Mouse (Mus musculus) large intestine, adult 2 months (tissue): Measurements from ENCODE around the gene Gm20388. TPM values are rescaled to one million over a fixed set of nuclear protein-coding genes. Genes with fewer than 3 reads are reported as not detected.

Source experiments
- DNase-seq: peaks from one replicate; pipeline ENCODE4 v3.0.0-alpha.2; 2012; ENCODE audit warnings: low read depth, low spot score
- WGBS: fragments of 180-500 bp; shearing (Covaris S2); methylation state at CpG from one replicate; pipeline ENCODE4 v1.1.7; 2018; 5-methylcytosine and 5-hydroxymethylcytosine counted together
- polyA plus RNA-seq: library from polyadenylated mRNA; depleted of rRNA; stranded (reverse); fragments of >200 nt; gene quantifications from 2 replicates; pipeline ENCODE4 v1.2.3, GENCODE M21; 2012

Gm20388 gene
- polyA plus RNA-seq, 1 experiment: 31.5 TPM

DNA sequence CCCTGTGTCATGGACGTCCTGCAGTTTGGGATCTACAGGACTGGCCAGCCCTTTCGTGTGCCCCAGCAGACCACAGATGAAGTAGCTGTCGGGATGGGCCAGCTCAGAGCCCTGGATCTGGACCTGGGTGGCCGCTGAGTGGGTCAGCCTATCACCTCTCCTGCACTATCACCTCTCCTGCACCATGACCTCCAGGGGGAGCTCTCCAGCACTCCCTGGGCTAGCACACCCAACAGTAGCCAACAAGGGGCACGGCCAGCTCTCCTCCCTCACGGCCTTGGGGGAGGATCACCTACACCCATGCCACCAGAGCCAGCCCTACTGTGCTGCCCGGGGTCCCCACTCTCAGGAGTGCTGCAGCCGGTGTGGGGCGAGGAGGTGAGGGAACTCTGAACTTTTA lies 1136.8 kb downstream of the Gm20388 start:
- DNase-seq: no peak
- WGBS: 67% methylated on average over 9 of the region's 9 CpGs

DNA sequence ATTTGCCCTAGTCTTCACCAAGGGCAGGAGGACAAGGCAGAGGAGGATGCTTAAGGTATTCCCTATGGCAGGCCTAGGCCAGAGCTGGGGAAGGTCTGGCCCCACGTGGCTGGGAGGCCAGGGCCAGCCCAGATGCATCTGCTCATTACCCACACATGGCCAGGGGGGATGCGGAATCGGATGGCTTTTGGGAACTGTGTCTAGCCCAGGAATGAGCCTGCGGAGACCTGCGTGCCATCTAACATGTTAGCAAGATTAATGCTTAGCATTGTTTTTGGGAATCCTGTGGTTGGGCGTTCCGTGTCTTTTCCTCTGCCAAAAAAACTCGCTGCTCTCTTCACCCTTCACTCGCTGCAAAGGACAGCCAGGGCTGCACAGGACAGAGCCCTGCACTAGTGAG lies 1147.4 kb downstream of the Gm20388 start:
- no peak for DNase-seq
- WGBS: 69% methylated on average over 9 of the region's 9 CpGs

DNA sequence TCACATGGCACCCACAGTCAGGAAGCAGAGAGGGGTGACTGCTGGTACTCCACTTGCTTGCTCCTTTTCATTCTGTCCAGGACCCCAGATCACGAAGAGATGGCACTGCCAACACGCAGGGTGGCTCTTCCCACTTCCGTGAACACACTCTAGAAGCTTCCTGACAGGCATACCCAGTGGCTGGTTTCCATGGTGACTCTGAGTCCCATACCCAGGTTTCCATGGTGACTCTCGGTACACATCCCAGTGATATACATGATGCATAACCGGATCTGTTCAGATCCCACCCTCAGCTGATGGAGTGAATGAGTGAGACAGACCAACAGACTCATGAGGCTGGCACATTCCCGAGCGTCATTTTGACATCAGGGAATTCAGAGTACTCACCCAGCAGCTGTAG lies 1148.5 kb downstream of the Gm20388 start:
- 83% methylated on average over 7 of the region's 7 CpGs for WGBS
- no peak for DNase-seq

DNA sequence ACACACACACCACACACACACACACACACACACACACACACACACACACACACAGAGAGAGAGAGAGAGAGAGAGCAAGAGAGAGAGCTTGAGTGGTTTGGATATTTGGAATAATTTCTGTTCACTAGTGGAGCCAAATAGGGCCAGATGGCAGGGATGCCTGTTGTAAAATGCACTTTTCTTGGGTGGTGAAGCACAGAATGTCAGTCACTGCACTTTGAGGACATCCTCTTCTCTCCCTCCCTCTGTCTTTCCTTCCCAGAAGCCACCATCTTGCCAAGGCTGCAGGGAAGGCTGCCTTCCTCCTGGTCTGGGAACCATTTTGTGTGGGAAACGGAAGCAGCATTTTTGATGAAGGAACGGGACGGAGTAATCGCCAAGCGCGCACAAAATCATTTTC lies 1151.9 kb downstream of the Gm20388 start:
- DNase-seq: no peak
- 90% methylated on average over 6 of the region's 6 CpGs for WGBS

DNA sequence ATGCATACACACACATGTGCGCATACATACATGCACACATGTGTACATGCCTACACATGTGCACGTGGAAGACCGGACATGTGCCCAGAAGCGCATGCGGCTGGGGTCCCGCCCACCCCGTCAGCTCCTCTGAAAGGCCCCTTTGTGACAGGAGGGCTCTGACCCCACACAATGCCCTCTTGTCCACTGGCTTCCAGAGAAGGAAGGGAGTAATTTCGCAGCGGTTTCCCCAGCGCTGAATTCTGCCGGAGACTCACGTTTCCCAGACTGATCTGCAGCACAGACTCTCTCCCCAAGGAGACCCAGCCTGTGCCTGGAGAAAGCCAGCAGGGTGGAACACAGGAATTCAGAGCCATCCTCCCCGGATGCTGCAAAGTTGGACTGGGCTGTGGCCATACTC lies 1153.0 kb downstream of the Gm20388 start:
- no peak for DNase-seq
- WGBS: 57% methylated on average over 13 of the region's 13 CpGs

DNA sequence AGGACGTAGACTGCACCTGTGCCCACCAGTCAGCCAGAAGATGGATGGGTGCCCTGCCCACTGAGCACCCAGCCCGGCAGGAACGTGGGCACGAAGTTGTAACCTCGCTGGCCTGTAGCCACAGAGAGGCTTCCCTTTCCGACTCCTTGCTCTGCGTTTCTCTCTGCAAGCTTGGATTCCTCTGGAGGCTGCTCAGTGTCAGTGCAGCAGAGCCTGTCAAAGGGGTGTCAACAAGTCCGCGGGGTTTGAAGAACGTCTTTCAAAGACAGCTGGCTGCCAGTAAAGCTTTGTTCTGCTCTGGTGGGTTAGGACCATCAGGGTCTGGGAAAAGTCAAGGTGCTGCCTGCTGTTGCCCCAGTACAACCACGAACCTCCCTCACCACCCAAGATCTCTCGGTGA lies 1160.8 kb downstream of the Gm20388 start:
- WGBS: 8% methylated on average over 12 of the region's 12 CpGs
- no peak for DNase-seq

DNA sequence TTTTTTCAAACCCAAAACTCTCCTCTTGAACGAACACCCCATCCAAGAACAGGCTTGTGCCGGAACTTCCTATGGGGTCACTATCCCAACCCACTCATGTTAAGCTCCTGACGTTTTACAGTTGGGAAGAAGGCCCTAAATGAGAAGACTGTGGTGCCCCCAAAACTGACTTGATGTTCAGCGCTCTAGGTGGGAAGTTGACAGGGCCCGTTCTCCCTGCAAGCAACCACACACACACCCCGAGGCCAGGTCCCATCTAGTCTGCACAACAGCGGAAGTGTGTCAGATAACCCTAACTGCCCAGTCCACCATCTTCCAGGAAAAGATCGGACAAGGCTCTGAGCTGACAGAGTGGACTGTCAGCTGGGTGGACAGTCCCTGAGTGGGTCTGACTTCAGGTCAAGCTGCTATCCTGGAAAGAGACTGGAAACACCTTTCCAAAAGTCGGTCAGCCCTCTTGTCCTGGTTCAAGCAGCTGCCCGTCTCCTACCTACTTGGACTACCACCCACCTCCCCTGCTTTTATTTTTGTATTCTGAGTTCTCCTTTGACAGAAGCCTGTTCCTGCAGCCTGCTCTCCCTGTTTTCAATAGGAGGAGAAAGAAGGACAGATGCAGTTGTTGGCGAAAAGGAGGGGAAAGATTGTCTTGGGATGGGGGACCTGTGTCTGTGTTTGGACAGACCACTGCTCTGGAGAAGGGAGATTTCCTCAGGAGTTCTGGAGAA lies 1161.9 kb downstream of the Gm20388 start:
- DNase-seq: no peak
- 28% methylated on average over 11 of the region's 11 CpGs for WGBS

DNA sequence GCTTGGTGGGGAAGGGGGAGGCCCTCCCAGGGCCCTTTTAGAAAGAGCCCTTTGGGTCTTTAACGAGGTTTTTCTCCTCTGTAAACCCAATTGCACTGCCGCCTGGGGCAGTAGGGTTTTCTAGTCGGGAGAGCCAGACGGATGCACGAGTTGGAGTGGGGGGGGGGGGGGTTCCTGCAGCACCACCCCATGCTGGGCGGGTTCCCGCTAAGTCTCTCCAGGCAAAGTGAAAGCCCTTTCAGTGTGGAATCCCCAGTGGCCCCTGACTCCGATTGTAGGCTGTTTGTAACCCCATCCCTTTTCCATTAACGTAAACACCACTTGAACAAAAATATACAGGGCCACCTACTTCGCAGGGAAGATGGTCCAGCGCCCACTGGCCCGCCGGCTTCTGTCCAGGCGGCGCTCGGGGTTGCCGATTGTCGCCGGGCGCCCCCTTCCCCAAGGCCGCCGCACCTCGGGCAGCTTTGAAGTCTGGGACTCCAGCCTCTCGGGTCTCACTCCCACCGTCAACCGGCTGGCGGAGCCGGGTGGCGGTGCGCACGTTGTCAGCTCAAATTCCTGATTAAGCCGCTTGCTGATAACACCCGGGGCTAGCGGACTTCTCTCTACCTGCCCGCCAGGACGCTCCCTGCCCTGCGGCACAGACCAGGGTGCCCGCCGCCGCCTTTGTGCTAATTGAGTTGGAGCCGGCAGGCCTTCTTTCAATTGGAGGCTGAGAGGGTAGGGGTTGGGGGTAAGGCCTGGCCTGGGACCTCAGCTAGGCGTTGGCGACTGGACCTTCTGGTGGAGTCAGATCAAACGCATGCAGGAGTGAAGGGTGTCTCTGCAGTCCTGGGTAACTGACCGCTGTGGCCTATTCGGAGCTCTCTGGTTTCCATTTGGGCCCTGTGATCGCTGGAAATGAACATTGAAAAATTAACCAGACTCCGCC lies 1162.8 kb downstream of the Gm20388 start:
- no peak for DNase-seq
- WGBS: 4% methylated on average over 48 of the region's 48 CpGs

DNA sequence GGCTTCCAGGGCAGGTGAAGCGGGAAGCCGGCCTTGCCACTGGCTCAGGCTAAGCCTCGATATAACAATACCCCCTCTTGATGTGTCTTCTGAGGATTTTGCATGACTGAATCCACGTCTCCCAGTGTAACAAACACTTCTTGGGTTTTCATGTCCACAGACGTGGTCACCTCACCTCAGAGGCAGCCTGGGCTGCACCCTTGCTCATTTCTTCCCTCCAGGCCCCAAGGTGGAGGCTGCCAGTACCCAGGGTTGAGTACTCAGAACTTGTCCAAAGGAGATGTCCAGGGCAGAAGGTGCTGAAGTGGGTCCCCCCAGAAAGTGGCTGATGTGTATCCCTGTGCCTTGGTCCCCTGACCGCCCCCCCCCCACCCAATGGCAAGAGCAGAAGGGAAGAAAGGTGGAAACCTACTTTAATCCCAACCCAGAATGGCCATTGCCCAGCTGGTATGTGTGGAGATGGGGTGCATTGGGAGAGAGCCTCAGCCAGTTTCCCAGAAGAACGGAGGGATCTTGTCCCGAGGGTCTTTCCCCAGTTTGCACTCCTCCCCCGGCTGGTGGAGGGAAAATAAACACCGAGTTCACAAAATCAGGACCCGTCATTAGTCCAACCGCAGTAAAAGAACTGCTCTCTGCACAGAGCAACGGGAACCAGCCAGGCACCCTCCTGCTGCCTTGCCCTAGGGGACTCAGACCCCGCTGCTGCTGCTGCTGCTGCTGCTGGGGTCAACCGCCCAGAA lies 1163.6 kb downstream of the Gm20388 start:
- DNase-seq: no peak
- 15% methylated on average over 15 of the region's 15 CpGs for WGBS

DNA sequence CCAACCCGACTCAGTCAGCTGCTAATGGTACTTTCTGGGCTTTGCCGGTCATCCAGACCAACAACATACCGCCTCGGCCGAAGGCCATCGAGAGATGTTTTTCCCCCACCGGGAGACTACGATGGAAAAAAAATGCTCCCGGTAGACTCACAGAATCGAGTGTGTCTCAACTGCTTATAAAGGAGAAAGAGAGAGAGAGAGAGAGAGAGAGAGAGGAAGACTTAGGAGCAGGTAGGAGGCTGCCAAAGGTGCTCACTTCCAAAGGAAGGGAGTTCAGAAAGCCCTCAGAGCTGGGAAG lies 1164.2 kb downstream of the Gm20388 start:
- DNase-seq: no peak
- WGBS: 10% methylated on average over 10 of the region's 10 CpGs

DNA sequence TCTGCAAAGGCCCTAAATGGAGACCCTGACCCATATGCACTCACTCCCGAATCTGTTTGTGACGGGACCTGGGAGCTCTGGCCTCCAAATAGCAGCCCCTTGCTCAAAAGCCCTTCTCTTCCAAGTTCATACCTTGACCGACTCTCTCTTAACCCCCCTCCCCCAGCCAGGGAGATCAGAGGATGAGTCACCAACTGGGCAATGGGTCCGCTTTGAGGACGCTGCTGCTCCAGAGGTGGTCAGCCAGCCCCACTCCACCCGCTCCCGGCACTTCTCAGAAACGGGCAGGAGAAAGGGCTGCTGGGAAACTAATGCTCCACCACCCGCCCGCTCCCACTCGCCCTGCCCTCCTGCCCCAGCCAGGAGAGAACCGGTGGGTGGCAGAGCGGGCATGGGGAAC lies 1165.3 kb downstream of the Gm20388 start:
- no peak for DNase-seq
- 11% methylated on average over 13 of the region's 13 CpGs for WGBS

DNA sequence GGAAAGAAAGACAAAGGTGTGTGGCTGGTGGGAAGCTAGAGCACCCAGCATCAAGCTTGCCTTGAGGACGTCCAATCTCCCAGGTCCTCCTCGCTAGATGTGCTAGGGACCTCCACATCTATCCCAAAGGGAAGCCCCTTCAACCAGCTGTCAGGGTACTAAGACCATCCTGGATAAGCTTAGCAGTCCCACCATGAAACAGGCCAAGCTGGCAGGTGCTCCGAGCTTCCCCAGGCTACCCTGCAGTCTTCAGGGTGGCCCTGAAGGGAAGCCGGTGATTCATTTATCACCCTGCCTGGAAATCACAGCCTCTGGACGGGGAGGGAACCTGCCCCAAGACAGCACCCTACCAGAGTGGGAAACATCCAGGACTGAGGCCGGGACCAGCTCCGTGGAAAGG lies 1165.9 kb downstream of the Gm20388 start:
- no peak for DNase-seq
- WGBS: 17% methylated on average over 7 of the region's 7 CpGs

DNA sequence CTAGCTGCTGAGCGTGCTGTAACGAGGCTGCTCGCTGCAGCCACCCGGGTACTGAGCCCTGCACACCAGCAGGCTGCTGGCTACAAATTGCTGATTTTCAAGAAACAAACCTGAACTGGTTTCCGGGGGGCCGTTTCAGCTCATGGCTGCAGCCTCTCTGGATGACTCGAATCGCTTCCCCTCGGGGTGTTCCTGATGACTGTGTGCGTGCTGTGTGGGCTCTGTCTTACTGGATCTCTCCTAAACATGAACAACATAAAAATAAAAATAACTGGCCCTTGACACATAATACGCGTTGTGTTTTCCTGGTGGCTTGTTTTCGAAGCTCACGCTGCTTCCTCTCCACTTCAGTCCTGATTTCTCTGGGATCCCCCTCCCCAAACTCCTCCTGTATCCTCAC lies 1168.1 kb downstream of the Gm20388 start:
- no peak for DNase-seq
- WGBS: 13% methylated on average over 14 of the region's 14 CpGs

DNA sequence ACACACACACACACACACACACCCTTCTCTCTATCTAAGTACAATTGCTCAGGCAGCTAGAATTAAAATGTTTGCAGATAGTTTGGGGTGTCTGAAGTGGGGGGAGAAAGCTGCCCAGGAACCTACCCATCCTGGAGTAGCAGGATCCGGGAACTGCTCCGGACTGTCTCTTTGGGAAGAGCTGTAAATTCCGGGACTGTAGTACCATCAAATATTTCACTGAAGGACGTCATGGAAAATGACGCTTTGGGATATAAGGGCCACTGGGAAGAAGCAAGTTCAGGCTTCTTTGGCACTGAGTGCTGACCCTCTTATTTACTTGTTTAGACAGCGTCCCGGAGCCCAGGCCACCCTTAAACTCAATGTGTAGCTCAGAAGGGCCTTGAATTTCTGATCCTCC lies 1168.6 kb downstream of the Gm20388 start:
- WGBS: 6% methylated on average over 7 of the region's 7 CpGs
- no peak for DNase-seq

DNA sequence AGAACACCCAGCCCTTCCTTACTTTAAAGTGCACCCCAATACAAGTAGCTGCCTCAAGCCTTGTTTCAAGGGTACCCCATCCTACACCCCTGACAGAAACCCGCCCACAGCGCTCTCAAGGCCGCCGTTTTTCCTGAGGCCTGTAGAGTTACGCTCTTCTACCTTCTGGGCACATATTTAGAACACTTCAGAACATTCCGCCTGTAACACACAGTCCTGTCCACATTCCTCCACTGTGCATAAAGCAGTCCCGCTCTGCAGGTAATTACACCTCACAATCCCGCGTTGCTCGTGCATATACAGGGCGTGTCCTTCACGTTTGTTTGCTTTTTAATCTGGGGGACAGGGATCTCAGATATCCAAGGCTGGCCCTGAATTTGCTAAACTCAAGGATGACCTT lies 1169.3 kb downstream of the Gm20388 start:
- no peak for DNase-seq
- 7% methylated on average over 12 of the region's 12 CpGs for WGBS

DNA sequence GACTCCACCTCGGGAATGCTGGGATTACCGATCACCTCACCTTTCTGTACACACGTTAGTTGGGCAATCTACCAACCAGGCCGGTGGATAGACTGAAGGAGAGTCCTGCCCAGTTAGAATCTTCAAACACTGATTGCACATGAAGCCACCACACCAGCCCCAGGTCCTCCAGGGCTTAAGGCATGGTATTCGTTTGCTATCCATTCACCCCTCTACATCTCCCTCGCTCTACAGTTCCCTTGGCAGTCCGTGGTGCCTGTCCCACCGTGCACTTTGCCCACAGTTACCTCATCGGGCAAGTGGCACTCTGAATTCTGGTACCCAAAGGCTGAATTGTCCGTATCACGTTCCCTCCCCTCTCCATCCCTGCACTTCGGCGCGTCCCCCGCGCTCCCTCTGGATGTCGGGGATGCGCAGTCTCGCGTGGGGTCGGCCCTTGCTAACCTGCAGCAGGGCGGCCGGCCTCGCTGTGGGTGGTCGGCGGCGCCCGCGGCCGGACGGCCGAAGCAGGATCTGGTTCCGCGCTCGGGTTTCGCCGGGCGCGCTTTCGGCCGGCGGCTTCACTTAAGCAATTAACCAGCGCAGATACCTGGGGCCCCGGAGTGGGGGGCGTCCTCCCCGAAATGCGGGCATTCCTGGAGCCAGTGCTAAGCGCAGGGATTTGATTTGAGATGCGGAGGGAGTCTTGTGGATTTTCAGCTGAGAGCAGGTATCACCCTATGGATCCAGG lies 1169.9 kb downstream of the Gm20388 start:
- WGBS: 4% methylated on average over 49 of the region's 49 CpGs
- DNase-seq: no peak

DNA sequence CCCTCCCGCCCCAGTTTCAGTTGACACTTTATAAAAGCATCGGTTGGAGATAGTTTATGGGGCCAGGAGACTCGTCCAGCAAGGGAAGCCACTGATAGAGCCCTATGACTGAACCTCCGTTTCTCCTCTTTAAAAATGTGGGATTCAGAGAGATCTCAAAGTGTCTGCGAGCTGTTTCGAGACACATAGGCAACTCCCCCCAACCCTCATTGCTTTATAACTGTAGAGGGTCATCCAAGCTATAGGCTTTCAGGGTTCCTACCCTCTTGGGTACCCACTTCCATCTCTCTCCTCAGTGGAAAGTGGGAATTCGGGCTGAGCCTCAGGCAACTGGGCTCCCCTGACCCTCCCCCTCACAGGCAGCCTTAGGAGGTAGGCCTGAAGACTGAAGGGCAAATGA lies 1170.8 kb downstream of the Gm20388 start:
- WGBS: 8% methylated on average over 7 of the region's 7 CpGs
- no peak for DNase-seq

DNA sequence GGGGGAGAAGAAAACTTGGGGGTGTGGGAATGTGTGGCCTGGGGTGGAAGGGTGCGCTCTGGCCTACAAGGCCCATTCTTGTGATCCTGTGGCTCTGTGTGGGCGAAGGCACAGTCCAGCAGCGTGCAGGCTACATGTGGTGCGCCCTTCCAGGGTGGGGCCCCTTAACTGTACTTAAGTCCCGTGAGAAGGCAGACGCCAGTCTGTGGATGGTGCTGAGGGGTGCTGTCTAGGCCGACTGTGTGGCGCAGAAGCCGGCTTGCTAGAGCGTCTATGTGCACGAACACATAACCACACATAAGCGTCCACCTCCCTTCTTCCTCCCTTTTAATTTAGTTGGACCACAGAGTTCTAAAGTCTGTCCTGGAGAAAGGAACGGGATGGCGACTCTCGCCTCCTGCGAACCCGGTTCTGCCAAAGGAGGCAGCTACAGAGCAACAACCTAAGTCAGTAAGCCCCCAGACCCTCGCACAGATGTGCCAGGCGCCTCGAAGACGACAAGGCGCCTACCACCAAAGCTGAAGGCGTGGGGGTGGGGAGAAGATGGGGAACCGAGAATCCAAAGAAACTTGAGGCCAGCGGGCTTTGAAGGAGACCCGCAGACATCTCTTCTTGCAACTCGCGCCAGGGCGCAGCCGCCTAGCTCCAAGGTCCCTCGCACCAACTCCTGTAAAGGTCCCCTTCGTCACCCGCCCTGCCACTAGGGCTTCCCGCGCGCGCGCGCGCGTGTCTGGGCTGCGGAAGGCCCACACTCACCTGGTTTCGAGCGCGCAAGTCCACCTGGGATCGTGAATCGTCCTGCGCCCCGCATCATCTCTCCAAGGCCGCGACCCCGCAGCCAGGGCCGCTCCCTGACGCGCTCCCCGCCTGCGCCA lies 1171.8 kb downstream of the Gm20388 start:
- 3% methylated on average over 57 of the region's 57 CpGs for WGBS
- DNase-seq: no peak
